Mouse (Mus musculus): ENCODE results near the gene Tipin. TPM values are rescaled to one million over a fixed set of nuclear protein-coding genes. Genes with fewer than 3 reads are reported as not detected.

Gene Tipin
- polyA plus RNA-seq, 1 experiment from 2014 or later: 145 TPM

DNA sequence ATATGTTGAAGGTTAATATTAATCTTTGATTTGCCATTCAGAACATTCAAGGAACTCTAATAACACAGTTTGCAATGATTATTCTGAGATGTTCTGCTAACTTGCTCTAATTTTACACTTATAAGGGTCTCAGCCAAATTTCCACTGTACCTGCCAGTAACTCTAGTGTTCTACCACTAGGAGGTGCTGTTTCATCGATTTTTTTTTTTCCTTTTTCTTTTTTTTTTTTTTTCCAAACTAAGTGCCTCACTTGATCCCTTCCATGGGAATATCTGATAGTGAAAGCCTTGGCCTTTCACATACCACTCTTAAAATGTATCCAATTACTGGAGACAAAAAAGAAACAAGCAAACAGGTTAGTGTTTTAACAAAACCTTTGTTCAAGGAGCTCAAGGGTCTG, 66.0 kb downstream of the Tipin start:
- WGBS (ENCODE audit: insufficient replicate concordance): 0% methylated on average over 1 of the region's 1 CpGs
- no peak for ATAC-seq (ENCODE audit: low read depth)
- Histone ChIP-seq H3K36me3 (ENCODE audit: control insufficient read depth, insufficient read depth) (no peaks in the 10 kb centered on the region), H3K9me3 (replicated peaks; ENCODE audit: control insufficient read depth, low read length) (no peaks in the 10 kb centered on the region), H3K27ac (ENCODE audit: low read length) (no peak overlapping the region), H3K4me3 (ENCODE audit: low read depth, low read length) (no peak overlapping the region), H3K27me3 (ENCODE audit: control insufficient read depth, insufficient read depth, low read depth, low read length) (no peaks in the 10 kb centered on the region), H3K9ac (ENCODE audit: low read depth, low read length) (no peak overlapping the region), H3K4me2 (ENCODE audit: low read depth, low read length) (no peak overlapping the region), H3K4me1 (ENCODE audit: control insufficient read depth, low read depth, low read length) (no peaks in the 10 kb centered on the region)

GRCm38 (mm10) chr9:64349490-64349889, 68.1 kb downstream of the Tipin start:
- Histone ChIP-seq H3K4me3 (ENCODE audit: low read depth, low read length) (no peak overlapping the region), H3K27ac (ENCODE audit: low read length) (no peak overlapping the region), H3K27me3 (ENCODE audit: control insufficient read depth, insufficient read depth, low read depth, low read length) (no peaks in the 10 kb centered on the region), H3K9me3 (replicated peaks; ENCODE audit: control insufficient read depth, low read length) (no peaks in the 10 kb centered on the region), H3K36me3 (ENCODE audit: control insufficient read depth, insufficient read depth) (no peaks in the 10 kb centered on the region), H3K4me1 (ENCODE audit: control insufficient read depth, low read depth, low read length) (no peaks in the 10 kb centered on the region), H3K9ac (ENCODE audit: low read depth, low read length) (no peak overlapping the region), H3K4me2 (ENCODE audit: low read depth, low read length) (no peak overlapping the region)
- no peak for ATAC-seq (ENCODE audit: low read depth)
- WGBS (ENCODE audit: insufficient replicate concordance): 51% methylated on average over 5 of the region's 5 CpGs

GRCm38 (mm10) chr9:64351191-64351590, 69.8 kb downstream of the Tipin start:
- Histone ChIP-seq H3K9me3 (replicated peaks; ENCODE audit: control insufficient read depth, low read length) (no peaks in the 10 kb centered on the region), H3K4me3 (ENCODE audit: low read depth, low read length) (no peak overlapping the region), H3K27me3 (ENCODE audit: control insufficient read depth, insufficient read depth, low read depth, low read length) (no peaks in the 10 kb centered on the region), H3K9ac (ENCODE audit: low read depth, low read length) (no peak overlapping the region), H3K4me1 (ENCODE audit: control insufficient read depth, low read depth, low read length) (no peaks in the 10 kb centered on the region), H3K36me3 (ENCODE audit: control insufficient read depth, insufficient read depth) (no peaks in the 10 kb centered on the region), H3K27ac (ENCODE audit: low read length) (no peak overlapping the region), H3K4me2 (ENCODE audit: low read depth, low read length) (no peak overlapping the region)
- WGBS (ENCODE audit: insufficient replicate concordance): 21% methylated on average over 3 of the region's 3 CpGs
- no peak for ATAC-seq (ENCODE audit: low read depth)

Other genes with a start within 250 kb of the Tipin start
- not detected in 2 replicates for gene Lctl, start 164.4 kb upstream of the Tipin start, polyA plus RNA-seq (2015; fragmentation: Nextera tagmentation; extraction: Ambion mirVana)
- 13.3 and 13.5 TPM in 2 replicates for gene Zwilch, start 108.5 kb upstream of the Tipin start, polyA plus RNA-seq (2015; fragmentation: Nextera tagmentation; extraction: Ambion mirVana)
- 592 and 651 TPM in 2 replicates for gene Rpl4, start 108.2 kb upstream of the Tipin start, polyA plus RNA-seq (2015; fragmentation: Nextera tagmentation; extraction: Ambion mirVana)
- gene Snapc5, start 102.3 kb upstream of the Tipin start, polyA plus RNA-seq (2015; fragmentation: Nextera tagmentation; extraction: Ambion mirVana): 10.1 and 11.6 TPM in 2 replicates
- 0.80 and 0.96 TPM in 2 replicates for gene Uchl4, start 46.4 kb upstream of the Tipin start, polyA plus RNA-seq (2015; fragmentation: Nextera tagmentation; extraction: Ambion mirVana)
- 26.5 and 29.1 TPM in 2 replicates for gene Map2k1, start 27.9 kb upstream of the Tipin start, polyA plus RNA-seq (2015; fragmentation: Nextera tagmentation; extraction: Ambion mirVana)
- gene Dis3l, start 59.7 kb downstream of the Tipin start, polyA plus RNA-seq (2015; fragmentation: Nextera tagmentation; extraction: Ambion mirVana): 7.6 and 8.0 TPM in 2 replicates
- 0.51 and 0.69 TPM in 2 replicates for gene Megf11, start 104.0 kb downstream of the Tipin start, polyA plus RNA-seq (2015; fragmentation: Nextera tagmentation; extraction: Ambion mirVana)